Mouse (Mus musculus) ES-Bruce4 (cell line): ENCODE data around the gene Nkiras2.

Source experiments
- CTCF ChIP-seq: IDR thresholded peaks from one replicate; pipeline ENCODE4 v1.8.1; 2011; ENCODE audit warnings: low read depth, low read length
- POLR2A ChIP-seq: IDR thresholded peaks from one replicate; pipeline ENCODE4 v1.8.1; 2011; ENCODE audit warnings: low read length; ENCODE audit not compliant: insufficient read depth

- TF ChIP-seq POLR2A (no peak), CTCF (no peak)
Measured at GRCm38 (mm10) chr11:100616332-100616731, 2.7 kb upstream of the Nkiras2 start.
